Mouse (Mus musculus): Measurements from ENCODE around the gene Mad1l1.

DNA sequence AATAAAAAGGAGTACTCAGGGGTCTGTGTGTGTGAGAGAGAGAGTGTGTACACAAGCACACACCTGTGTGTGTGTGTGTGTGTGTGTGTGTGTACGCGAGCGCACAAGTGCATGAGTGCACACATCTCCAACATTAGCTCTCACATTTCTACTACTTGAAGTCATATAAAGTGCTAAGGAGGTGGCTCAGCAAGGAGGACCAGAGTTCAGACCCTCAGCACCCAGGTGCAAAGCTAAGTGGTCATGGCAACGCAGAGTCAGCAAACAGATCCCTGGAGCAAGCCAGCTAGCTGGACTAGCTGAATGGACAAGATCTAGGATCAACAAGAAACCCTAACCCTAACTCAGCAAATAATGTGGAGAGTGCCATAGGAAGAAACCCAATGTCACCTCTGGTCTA, 139.0 kb downstream of the Mad1l1 start:
- TF ChIP-seq GATA1 (IDR thresholded peaks at IDR 0.05; ENCODE audit: low read depth, low read length) (no peak), POLR2AphosphoS5 (IDR thresholded peaks at IDR 0.05; ENCODE audit: borderline replicate concordance, low read depth, low read length) (no peak), POLR2A (IDR thresholded peaks at IDR 0.05; ENCODE audit: control insufficient read depth in 1 of 2, insufficient read depth in 1 of 2, low read depth in 1 of 2, low read length in 2 of 2, poor library complexity in 1 of 2) (no peak), CTCF (IDR thresholded peaks at IDR 0.05 in 2 of 3, conservative IDR thresholded peaks at IDR 0.05 in 1 of 3; ENCODE audit: control insufficient read depth in 1 of 3, insufficient read depth in 1 of 3, low read depth in 2 of 3, low read length in 3 of 3, poor library complexity in 1 of 3, severe bottlenecking in 1 of 3) (no peak), UBTF (IDR thresholded peaks at IDR 0.05; ENCODE audit: borderline replicate concordance, insufficient read depth, low read depth, low read length) (no peak), TBP (IDR thresholded peaks at IDR 0.05; ENCODE audit: low read depth, low read length) (no peak)

Measured in MEL (cell line).